Mouse (Mus musculus): ENCODE data around the gene Pbx4.

Pbx4 gene

GRCm38 (mm10) chr8:69874654-69875053 is 42.4 kb downstream of the Pbx4 start:
- no peak for DNase-seq (ENCODE audit: low read depth)

GRCm38 (mm10) chr8:69876097-69876496 is 43.8 kb downstream of the Pbx4 start:
- no peak for DNase-seq (ENCODE audit: low read depth)

- DNase-seq (ENCODE audit: low read depth) = no peak
Observed at GRCm38 (mm10) chr8:69876967-69877366, 44.7 kb downstream of the Pbx4 start.

GRCm38 (mm10) chr8:69877396-69877795 is 45.1 kb downstream of the Pbx4 start:
- no peak for DNase-seq (ENCODE audit: low read depth)

- DNase-seq (ENCODE audit: low read depth) = no peak
Observed at GRCm38 (mm10) chr8:69877992-69878391, 45.7 kb downstream of the Pbx4 start.

GRCm38 (mm10) chr8:69879678-69880077 is 47.4 kb downstream of the Pbx4 start:
- no peak for DNase-seq (ENCODE audit: low read depth)

GRCm38 (mm10) chr8:69880841-69881240 is 48.5 kb downstream of the Pbx4 start:
- no peak for DNase-seq (ENCODE audit: low read depth)

GRCm38 (mm10) chr8:69881261-69881865 is 49.1 kb downstream of the Pbx4 start:
- DNase-seq (ENCODE audit: low read depth) = no peak

GRCm38 (mm10) chr8:69882021-69882756 is 49.9 kb downstream of the Pbx4 start:
- no peak for DNase-seq (ENCODE audit: low read depth)

GRCm38 (mm10) chr8:69882833-69883600 is 50.7 kb downstream of the Pbx4 start:
- no peak for DNase-seq (ENCODE audit: low read depth)

- no peak for DNase-seq (ENCODE audit: low read depth)
Observed at GRCm38 (mm10) chr8:69884141-69884540, 51.9 kb downstream of the Pbx4 start.

GRCm38 (mm10) chr8:69887289-69888243 is 55.3 kb downstream of the Pbx4 start, which contains the start of gene Cilp2:
TSS of gene Cilp2 (minus strand) at chr8:69887687.
- DNase-seq (ENCODE audit: low read depth) = no peak

GRCm38 (mm10) chr8:69888244-69888866 is 56.1 kb downstream of the Pbx4 start:
- DNase-seq (ENCODE audit: low read depth) = no peak

- DNase-seq (ENCODE audit: low read depth) = no peak
Observed at GRCm38 (mm10) chr8:69888902-69889301, 56.6 kb downstream of the Pbx4 start.

- DNase-seq (ENCODE audit: low read depth) = no peak
Observed at GRCm38 (mm10) chr8:69890813-69891241, 58.5 kb downstream of the Pbx4 start.

- peak; percentile 66 for DNase-seq (ENCODE audit: low read depth)
Observed at GRCm38 (mm10) chr8:69893863-69894262, 61.6 kb downstream of the Pbx4 start.

- DNase-seq (ENCODE audit: low read depth) = no peak
Observed at GRCm38 (mm10) chr8:69894836-69895332, 62.6 kb downstream of the Pbx4 start.

GRCm38 (mm10) chr8:69895772-69896451 is 63.6 kb downstream of the Pbx4 start:
- DNase-seq (ENCODE audit: low read depth) = no peak

GRCm38 (mm10) chr8:69897857-69898256 is 65.6 kb downstream of the Pbx4 start:
- no peak for DNase-seq (ENCODE audit: low read depth)

- DNase-seq (ENCODE audit: low read depth) = no peak
Observed at GRCm38 (mm10) chr8:69899876-69900275, 67.6 kb downstream of the Pbx4 start.

Data from 416B (cell line).